Mouse (Mus musculus): Measurements from ENCODE around the gene Jpt2. TPM values are rescaled to one million over a fixed set of nuclear protein-coding genes. Genes with fewer than 3 reads are reported as not detected.

Gene Jpt2
- polyA plus RNA-seq, 1 experiment = 0.83 TPM

GRCm38 (mm10) chr17:24932431-24932830 lies 28.1 kb downstream of the Jpt2 start:
- H3K4me1 ChIP-seq (ENCODE audit: control insufficient read depth) = peaks cover 43% of the 10 kb centered on the region
- H3K9me3 ChIP-seq (ENCODE audit: control insufficient read depth, low read length) = no peaks in the 10 kb centered on the region
- TF ChIP-seq TAL1 (IDR thresholded peaks at IDR 0.05; ENCODE audit: low read length) (no peak), GATA1 (IDR thresholded peaks at IDR 0.05; ENCODE audit: low read length) (no peak)
- H3K36me3 ChIP-seq (ENCODE audit: control insufficient read depth) = peaks cover 55% of the 10 kb centered on the region
- H3K27me3 ChIP-seq (ENCODE audit: control insufficient read depth) = no peaks in the 10 kb centered on the region
- H3K4me3 ChIP-seq (replicated peaks) = no peak overlapping the region

- H3K9me3 ChIP-seq (ENCODE audit: control insufficient read depth, low read length) = no peaks in the 10 kb centered on the region
- no peaks in the 10 kb centered on the region for H3K27me3 ChIP-seq (ENCODE audit: control insufficient read depth)
- peaks cover 75% of the 10 kb centered on the region for H3K36me3 ChIP-seq (ENCODE audit: control insufficient read depth)
- no peak overlapping the region for H3K4me3 ChIP-seq (replicated peaks)
- TF ChIP-seq GATA1 (IDR thresholded peaks at IDR 0.05; ENCODE audit: low read length) (no peak), TAL1 (IDR thresholded peaks at IDR 0.05; ENCODE audit: low read length) (no peak)
- peaks cover 23% of the 10 kb centered on the region for H3K4me1 ChIP-seq (ENCODE audit: control insufficient read depth)
Measured at GRCm38 (mm10) chr17:24929506-24929905, 31.0 kb downstream of the Jpt2 start.

- no peak for TF ChIP-seq GATA1 (IDR thresholded peaks at IDR 0.05; ENCODE audit: low read length)
- H3K4me1 ChIP-seq (ENCODE audit: control insufficient read depth) = peaks cover 8% of the 10 kb centered on the region
- H3K9me3 ChIP-seq (ENCODE audit: control insufficient read depth, low read length) = no peaks in the 10 kb centered on the region
- no peaks in the 10 kb centered on the region for H3K27me3 ChIP-seq (ENCODE audit: control insufficient read depth)
- peaks cover 96% of the 10 kb centered on the region for H3K36me3 ChIP-seq (ENCODE audit: control insufficient read depth)
- no peak overlapping the region for H3K4me3 ChIP-seq (replicated peaks)
Measured at GRCm38 (mm10) chr17:24923246-24923645, 37.2 kb downstream of the Jpt2 start.

GRCm38 (mm10) chr17:24913984-24914383 lies 46.5 kb downstream of the Jpt2 start:
- Histone ChIP-seq H3K27me3 (ENCODE audit: control insufficient read depth) (no peaks in the 10 kb centered on the region), H3K4me1 (ENCODE audit: control insufficient read depth) (peaks cover 24% of the 10 kb centered on the region), H3K4me3 (replicated peaks) (no peak overlapping the region), H3K9me3 (ENCODE audit: control insufficient read depth, low read length) (no peaks in the 10 kb centered on the region), H3K36me3 (ENCODE audit: control insufficient read depth) (peaks cover 99% of the 10 kb centered on the region)
- no peak for TF ChIP-seq GATA1 (IDR thresholded peaks at IDR 0.05; ENCODE audit: low read length)
- no peak for TF ChIP-seq TAL1 (IDR thresholded peaks at IDR 0.05; ENCODE audit: low read length)

GRCm38 (mm10) chr17:24907591-24907990 lies 52.9 kb downstream of the Jpt2 start:
- Histone ChIP-seq H3K36me3 (ENCODE audit: control insufficient read depth) (peaks cover 100% of the 10 kb centered on the region), H3K9me3 (ENCODE audit: control insufficient read depth, low read length) (no peaks in the 10 kb centered on the region), H3K4me1 (ENCODE audit: control insufficient read depth) (peaks cover 35% of the 10 kb centered on the region), H3K27me3 (ENCODE audit: control insufficient read depth) (no peaks in the 10 kb centered on the region), H3K4me3 (replicated peaks) (no peak overlapping the region)
- TF ChIP-seq GATA1 (IDR thresholded peaks at IDR 0.05; ENCODE audit: low read length) = no peak
- TF ChIP-seq TAL1 (IDR thresholded peaks at IDR 0.05; ENCODE audit: low read length) = no peak

GRCm38 (mm10) chr17:24903767-24904166 lies 56.7 kb downstream of the Jpt2 start:
- H3K9me3 ChIP-seq (ENCODE audit: control insufficient read depth, low read length) = no peaks in the 10 kb centered on the region
- no peak overlapping the region for H3K4me3 ChIP-seq (replicated peaks)
- H3K4me1 ChIP-seq (ENCODE audit: control insufficient read depth) = peaks cover 64% of the 10 kb centered on the region
- no peak for TF ChIP-seq TAL1 (IDR thresholded peaks at IDR 0.05; ENCODE audit: low read length)
- no peak for TF ChIP-seq GATA1 (IDR thresholded peaks at IDR 0.05; ENCODE audit: low read length)
- H3K36me3 ChIP-seq (ENCODE audit: control insufficient read depth) = peaks cover 100% of the 10 kb centered on the region
- no peaks in the 10 kb centered on the region for H3K27me3 ChIP-seq (ENCODE audit: control insufficient read depth)

GRCm38 (mm10) chr17:24902671-24903474 lies 57.6 kb downstream of the Jpt2 start:
- Histone ChIP-seq H3K4me3 (replicated peaks) (peak overlapping the region; percentile 59), H3K4me1 (ENCODE audit: control insufficient read depth) (peaks cover 73% of the 10 kb centered on the region)
- TF ChIP-seq GATA1 (IDR thresholded peaks at IDR 0.05; ENCODE audit: low read length) = peak; percentile 98
- TF ChIP-seq TAL1 (IDR thresholded peaks at IDR 0.05; ENCODE audit: low read length) = peak; percentile 100

GRCm38 (mm10) chr17:24902124-24902523 lies 58.4 kb downstream of the Jpt2 start:
- no peak for TF ChIP-seq GATA1 (IDR thresholded peaks at IDR 0.05; ENCODE audit: low read length)
- TF ChIP-seq TAL1 (IDR thresholded peaks at IDR 0.05; ENCODE audit: low read length) = no peak
- Histone ChIP-seq H3K9me3 (ENCODE audit: control insufficient read depth, low read length) (no peaks in the 10 kb centered on the region), H3K4me3 (replicated peaks) (peak overlapping the region; percentile 59), H3K27me3 (ENCODE audit: control insufficient read depth) (no peaks in the 10 kb centered on the region), H3K4me1 (ENCODE audit: control insufficient read depth) (peaks cover 80% of the 10 kb centered on the region), H3K36me3 (ENCODE audit: control insufficient read depth) (peaks cover 100% of the 10 kb centered on the region)

More at GRCm38 (mm10) chr17:24902671-24903474, 57.6 kb downstream of the Jpt2 start:
- H3K9me3 ChIP-seq (ENCODE audit: control insufficient read depth, low read length) = no peaks in the 10 kb centered on the region
- H3K27me3 ChIP-seq (ENCODE audit: control insufficient read depth) = no peaks in the 10 kb centered on the region
- H3K36me3 ChIP-seq (ENCODE audit: control insufficient read depth) = peaks cover 100% of the 10 kb centered on the region

- TF ChIP-seq TAL1 (IDR thresholded peaks at IDR 0.05; ENCODE audit: low read length) (no peak), GATA1 (IDR thresholded peaks at IDR 0.05; ENCODE audit: low read length) (no peak)
- no peak overlapping the region for H3K4me3 ChIP-seq (replicated peaks)
- H3K9me3 ChIP-seq (ENCODE audit: control insufficient read depth, low read length) = no peaks in the 10 kb centered on the region
- peaks cover 86% of the 10 kb centered on the region for H3K36me3 ChIP-seq (ENCODE audit: control insufficient read depth)
- no peaks in the 10 kb centered on the region for H3K27me3 ChIP-seq (ENCODE audit: control insufficient read depth)
- H3K4me1 ChIP-seq (ENCODE audit: control insufficient read depth) = peaks cover 93% of the 10 kb centered on the region
Measured at GRCm38 (mm10) chr17:24900014-24900413, 60.5 kb downstream of the Jpt2 start.

Data from erythroblast, embryonic 14.5 days (primary cell).